Mouse (Mus musculus) spleen, adult 2 months (tissue): Measurements from ENCODE around the gene Igf2bp3. TPM values are rescaled to one million over a fixed set of nuclear protein-coding genes. Genes with fewer than 3 reads are reported as not detected.

Experiments
- DNase-seq, 2 experiments: peaks; one replicate each; pipeline versions ENCODE4 v3.0.0 to v3.0.0-alpha.2; 2012 to 2021; ENCODE audit warnings: low spot score in 2 of 2, low read depth in 1 of 2
- H3K27ac ChIP-seq: fragments of 200-500 bp; 2 replicates; pipeline ENCODE4 v1.5.1; 2012; ENCODE audit warnings: low read length, inconsistent platforms; ENCODE audit not compliant: insufficient read depth
- H3K27me3 ChIP-seq: fragments of 200-500 bp; 2 replicates; pipeline ENCODE4 v1.6.1; 2012; ENCODE audit warnings: mild to moderate bottlenecking, moderate library complexity, low read length, inconsistent platforms; ENCODE audit not compliant: control insufficient read depth, insufficient read depth
- H3K36me3 ChIP-seq: fragments of 200-500 bp; 2 replicates; pipeline ENCODE4 v1.6.1; 2012; ENCODE audit warnings: mild to moderate bottlenecking, low read length, inconsistent platforms; ENCODE audit not compliant: control insufficient read depth, insufficient read depth
- H3K4me1 ChIP-seq: fragments of 200-500 bp; 2 replicates; pipeline ENCODE4 v1.6.1; 2011; ENCODE audit warnings: inconsistent platforms; ENCODE audit not compliant: control insufficient read depth, insufficient read depth, insufficient read length
- H3K4me3 ChIP-seq: fragments of 200-500 bp; 2 replicates; pipeline ENCODE4 v1.5.1; 2011; ENCODE audit warnings: mild to moderate bottlenecking, inconsistent platforms; ENCODE audit not compliant: insufficient read depth, insufficient read length; ENCODE audit errors: extremely low read depth
- CTCF ChIP-seq: fragments of 200-500 bp; IDR thresholded peaks from 2 replicates; pipeline ENCODE4 v1.5.1; 2011; ENCODE audit warnings: mild to moderate bottlenecking, inconsistent platforms; ENCODE audit not compliant: insufficient read depth, insufficient read length, insufficient replicate concordance; ENCODE audit errors: extremely low read depth
- POLR2A ChIP-seq: fragments of 200-500 bp; IDR thresholded peaks from 2 replicates; pipeline ENCODE4 v1.6.1; 2011; ENCODE audit warnings: low read depth, low read length, inconsistent platforms
- WGBS: fragments of 180-500 bp; shearing (Covaris S2); methylation state at CpG from one replicate; pipeline ENCODE4 v1.1.7; 2018; 5-methylcytosine and 5-hydroxymethylcytosine counted together
- polyA plus RNA-seq: library from polyadenylated mRNA; depleted of rRNA; stranded (reverse); fragments of >200 nt; gene quantifications from 2 replicates; pipeline ENCODE4 v1.2.3, GENCODE M21; 2012

Gene Igf2bp3
- polyA plus RNA-seq, 1 experiment = 0.08 TPM

DNA sequence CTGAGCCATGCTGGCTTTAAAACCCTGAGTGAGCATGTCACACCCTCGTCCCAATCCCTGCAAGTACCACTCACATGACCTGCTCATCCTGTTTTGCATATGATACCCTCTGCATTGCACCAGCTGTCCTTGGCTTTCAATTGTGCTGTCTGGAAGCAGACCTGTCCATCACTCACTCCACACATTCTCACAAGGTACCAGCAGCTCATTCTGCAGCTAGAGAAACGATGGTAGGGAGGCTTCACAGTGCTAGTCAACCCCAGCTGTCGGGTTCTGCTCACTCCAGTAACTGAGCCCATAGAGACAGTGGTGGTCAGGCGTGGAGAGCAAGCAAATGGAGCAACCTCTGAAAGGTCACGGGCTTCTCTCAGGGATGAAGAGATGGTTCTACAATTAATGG, 73.6 kb downstream of the Igf2bp3 start:
- Histone ChIP-seq H3K4me1 (no peaks in the 10 kb centered on the region), H3K36me3 (no peaks in the 10 kb centered on the region), H3K4me3 (no peak overlapping the region), H3K27me3 (no peaks in the 10 kb centered on the region), H3K27ac (no peak overlapping the region)
- 86% methylated on average over 5 of the region's 5 CpGs for WGBS
- DNase-seq = no peak
- TF ChIP-seq CTCF = no peak

DNA sequence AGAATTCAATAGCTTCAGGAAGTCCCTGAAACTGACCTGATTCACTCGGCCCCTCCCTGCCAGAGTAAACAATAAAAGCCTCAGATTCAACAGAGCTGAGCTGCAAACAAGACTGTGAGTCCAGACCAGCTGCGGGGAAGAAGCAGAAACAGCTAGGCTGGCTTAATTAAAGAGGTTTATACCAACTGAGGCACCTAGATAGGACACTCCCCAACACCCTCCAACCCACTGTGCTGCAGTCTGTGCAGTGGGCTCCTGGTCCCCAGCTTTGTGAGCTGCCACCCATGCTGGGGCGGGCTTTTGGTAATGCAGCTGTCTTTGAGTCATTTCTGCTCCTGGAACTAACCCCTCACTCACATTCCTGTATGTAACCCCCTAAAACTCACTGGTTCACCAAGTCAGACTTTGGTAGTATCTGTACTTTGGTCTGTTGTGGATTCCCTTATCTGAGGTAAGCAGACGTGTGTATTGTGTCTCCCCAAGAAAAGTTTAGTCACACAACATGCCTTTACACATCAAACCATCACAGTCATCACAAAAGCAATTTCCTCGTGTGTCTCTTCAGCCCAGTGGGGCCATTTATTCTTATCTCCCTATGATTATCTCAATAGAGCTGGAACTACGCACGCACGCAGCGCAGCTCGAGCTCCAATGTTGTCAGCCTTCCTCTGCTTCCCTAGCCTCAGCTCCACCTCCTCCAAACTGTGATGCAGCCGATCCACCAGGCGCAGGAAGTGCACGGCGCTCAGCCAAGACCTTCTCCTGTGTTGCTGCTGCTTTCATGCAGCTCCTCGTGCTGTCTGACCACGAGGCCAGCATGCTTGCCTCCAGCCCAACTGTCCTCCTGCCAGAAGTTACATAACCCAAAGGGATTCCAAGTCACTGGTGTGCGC, 76.4 kb downstream of the Igf2bp3 start:
- DNase-seq = no peak
- Histone ChIP-seq H3K36me3 (no peaks in the 10 kb centered on the region), H3K27ac (no peak overlapping the region), H3K4me3 (no peak overlapping the region), H3K4me1 (no peaks in the 10 kb centered on the region; the same call in 1 of the 2 replicates), H3K27me3 (no peaks in the 10 kb centered on the region)
- WGBS = 81% methylated on average over 17 of the region's 17 CpGs
- TF ChIP-seq POLR2A = no peak
- no peak for TF ChIP-seq CTCF

DNA sequence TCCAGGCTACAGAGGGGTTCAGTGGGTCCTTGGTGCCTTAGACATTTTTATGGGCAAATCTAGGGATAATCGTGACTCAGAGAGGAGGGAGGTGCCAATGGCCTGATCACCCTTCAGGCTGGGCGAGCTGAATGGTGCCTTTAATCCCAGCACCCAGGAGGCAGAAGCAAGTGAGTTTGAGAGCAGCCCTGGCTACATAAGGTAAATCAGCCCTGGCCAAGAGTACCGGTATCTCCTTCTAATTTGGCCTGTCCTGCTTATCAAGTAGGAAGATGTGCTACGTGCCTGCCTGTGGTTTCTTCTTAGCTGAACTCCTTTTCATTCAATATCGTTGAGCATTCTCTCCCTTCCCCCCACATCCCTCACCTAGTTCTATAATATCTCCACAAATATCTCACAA, 78.0 kb downstream of the Igf2bp3 start:
- Histone ChIP-seq H3K4me3 (no peak overlapping the region), H3K27ac (no peak overlapping the region), H3K36me3 (no peaks in the 10 kb centered on the region), H3K4me1 (no peaks in the 10 kb centered on the region; the same call in 1 of the 2 replicates), H3K27me3 (no peaks in the 10 kb centered on the region)
- DNase-seq = no peak
- TF ChIP-seq POLR2A (no peak), CTCF (no peak)
- WGBS = 75% methylated on average over 5 of the region's 5 CpGs

DNA sequence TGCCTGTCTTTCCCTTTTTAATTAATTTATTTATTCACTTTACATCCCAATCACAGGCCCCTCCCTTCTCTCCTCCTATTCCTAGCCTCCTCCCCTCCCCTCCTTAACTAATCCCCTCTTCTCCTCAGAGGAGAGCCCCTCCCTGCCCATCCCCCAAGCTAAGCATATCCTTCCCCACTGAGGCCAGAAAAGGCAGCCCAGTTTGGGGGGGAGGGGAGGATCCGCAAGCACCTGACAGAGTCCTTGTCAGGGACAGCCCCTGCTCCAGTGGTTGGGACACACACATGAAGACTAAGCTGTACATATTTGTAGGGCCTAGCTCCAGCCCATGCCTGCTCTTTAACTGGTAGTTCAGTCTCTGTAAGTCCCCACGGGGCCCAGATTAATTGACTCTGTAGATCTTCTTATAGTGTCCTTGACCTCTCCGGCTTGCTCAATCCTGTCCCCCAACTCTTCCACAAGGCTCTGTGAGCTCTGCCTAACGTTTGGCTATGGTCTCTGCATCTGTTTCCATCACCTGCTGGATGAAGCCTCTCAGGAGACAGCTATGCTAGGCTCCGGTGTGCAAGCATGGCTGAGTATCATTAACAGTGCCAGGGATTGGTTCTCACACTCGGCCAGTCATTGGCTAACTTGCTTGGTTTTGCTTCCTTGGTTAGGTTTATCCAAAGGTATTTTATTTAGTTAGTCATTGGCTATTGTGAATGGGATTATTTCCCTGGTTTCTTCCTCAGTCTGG, 82.2 kb downstream of the Igf2bp3 start:
- 89% methylated on average over 6 of the region's 6 CpGs for WGBS
- DNase-seq = no peak
- Histone ChIP-seq H3K27me3 (no peaks in the 10 kb centered on the region), H3K27ac (no peak overlapping the region), H3K36me3 (no peaks in the 10 kb centered on the region), H3K4me3 (no peak overlapping the region), H3K4me1 (peaks cover 2% of the 10 kb centered on the region; the same call in 1 of the 2 replicates)
- TF ChIP-seq POLR2A = no peak
- TF ChIP-seq CTCF = no peak

DNA sequence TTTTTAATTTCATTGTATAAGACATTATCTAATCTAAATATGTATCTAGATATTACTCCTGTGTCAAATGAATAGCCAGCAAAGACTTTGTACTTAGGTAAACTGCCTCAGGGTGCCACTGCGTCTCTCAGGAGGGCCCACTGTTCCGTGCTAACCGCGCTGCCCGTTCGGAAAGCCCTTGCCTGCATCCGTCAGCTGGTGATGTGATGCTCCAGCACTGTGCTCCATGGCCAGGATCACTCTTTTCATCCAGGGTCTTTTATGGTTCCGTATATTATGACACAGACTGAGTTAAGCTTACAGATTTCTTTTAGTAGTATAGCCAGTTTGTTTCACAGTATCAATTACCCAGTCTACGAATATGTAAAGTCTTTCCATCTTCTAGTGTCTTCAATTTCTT, 82.9 kb downstream of the Igf2bp3 start:
- TF ChIP-seq POLR2A (no peak), CTCF (no peak)
- Histone ChIP-seq H3K27ac (no peak overlapping the region), H3K4me3 (no peak overlapping the region), H3K4me1 (peaks cover 2% of the 10 kb centered on the region; the same call in 1 of the 2 replicates), H3K27me3 (no peaks in the 10 kb centered on the region), H3K36me3 (no peaks in the 10 kb centered on the region)
- DNase-seq = no peak
- WGBS = 96% methylated on average over 9 of the region's 9 CpGs

DNA sequence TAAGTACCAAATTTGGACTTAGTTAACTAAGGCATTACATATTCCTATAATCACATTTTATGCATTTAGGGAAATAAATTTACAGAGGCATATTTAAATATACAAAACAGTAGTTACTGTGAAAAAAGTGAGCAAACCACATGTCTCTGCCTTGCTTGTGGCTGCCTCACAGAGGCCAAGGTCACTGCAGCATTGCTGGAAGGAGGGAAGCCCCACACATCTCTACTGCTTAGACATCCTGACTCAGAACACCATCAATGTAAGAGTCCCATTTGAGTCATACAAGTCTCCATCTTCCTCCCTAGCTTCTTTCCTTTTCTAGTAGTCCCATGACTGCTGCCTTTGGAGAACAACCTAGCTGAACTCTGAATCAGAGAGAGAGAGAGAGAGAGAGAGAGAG, 84.4 kb downstream of the Igf2bp3 start:
- Histone ChIP-seq H3K27ac (no peak overlapping the region), H3K27me3 (no peaks in the 10 kb centered on the region), H3K4me1 (peaks cover 2% of the 10 kb centered on the region; the same call in 1 of the 2 replicates), H3K36me3 (no peaks in the 10 kb centered on the region), H3K4me3 (no peak overlapping the region)
- DNase-seq = no peak
- TF ChIP-seq CTCF (no peak), POLR2A (no peak)
